Mouse (Mus musculus): ENCODE measurements around the gene Fyn.

Fyn gene

DNA sequence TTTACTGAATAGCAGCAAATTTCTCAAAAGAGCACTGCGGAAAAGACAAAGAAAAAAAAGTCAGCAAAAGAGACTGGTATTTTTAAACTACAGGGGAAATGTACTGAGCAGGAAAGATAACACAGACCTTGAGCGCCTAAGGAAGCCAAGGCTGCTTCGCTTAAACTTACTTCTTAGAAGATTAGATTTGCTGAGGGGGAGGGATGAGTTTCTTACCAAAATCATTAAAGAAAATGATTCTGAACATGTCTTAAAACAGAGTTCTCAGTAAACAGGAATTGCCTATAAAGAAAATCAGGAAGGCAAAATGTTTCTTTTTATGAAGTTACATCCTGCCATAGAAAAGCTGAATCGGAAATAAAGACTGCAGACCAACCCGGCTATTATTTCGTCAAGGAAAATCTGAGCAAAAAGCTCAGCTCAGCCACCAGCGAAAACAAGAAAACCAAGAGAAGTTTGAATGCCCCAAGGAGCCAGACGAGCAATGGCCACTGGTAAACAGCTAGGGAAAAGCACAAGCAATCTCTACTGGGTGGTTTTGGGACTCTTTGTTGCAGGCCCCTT is at the start of gene Fyn:
Gene Fyn, plus strand, starts transcription at position 284 of the 564 bp plus-strand sequence.
- DNase-seq (ENCODE audit: low spot score): no peak

GRCm38 (mm10) chr10:39320798-39321622 is 47.6 kb upstream of the Fyn start:
- no peak for DNase-seq (ENCODE audit: low spot score)

- no peak for DNase-seq (ENCODE audit: low spot score)
These were observed 47.1 kb upstream of the Fyn start for GRCm38 (mm10) chr10:39321623-39321985.

DNA sequence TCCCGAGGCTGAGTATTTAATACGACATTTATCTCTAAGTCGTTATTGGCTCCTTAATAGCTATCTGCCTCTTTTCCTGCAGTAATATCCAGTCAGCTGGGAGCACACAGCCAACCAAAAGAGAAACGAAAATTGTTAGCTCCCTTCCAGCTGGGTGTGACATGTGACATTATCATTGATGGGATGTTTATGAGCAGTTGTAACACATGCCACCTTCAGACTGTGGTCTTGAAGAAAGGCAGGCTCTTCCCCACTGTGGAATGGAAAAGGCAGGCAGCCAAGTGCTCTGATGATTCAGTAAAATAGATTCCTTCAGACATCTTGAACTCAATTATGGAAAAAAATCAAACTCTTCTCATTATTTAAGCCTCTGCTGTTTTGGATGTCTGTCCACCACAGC is 46.5 kb upstream of the Fyn start:
- DNase-seq (ENCODE audit: low spot score): peak; percentile 12

DNA sequence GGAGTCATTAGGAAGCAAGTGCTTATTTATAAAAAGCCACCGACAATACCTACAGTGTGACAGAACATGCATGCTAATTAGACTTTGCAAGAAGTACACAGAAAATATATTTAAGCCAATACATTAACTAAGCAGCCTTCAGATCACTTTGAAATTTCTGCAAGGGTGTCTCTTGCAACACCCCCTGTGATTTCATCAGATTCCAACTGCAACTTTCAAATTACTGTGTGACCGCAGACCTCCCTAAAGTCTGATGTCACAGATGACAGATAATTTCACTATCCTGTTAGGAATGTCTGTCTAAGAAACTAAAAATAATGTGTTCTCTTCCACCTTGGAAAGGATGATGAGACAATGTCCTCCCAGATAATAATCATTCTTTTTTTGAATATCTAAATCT is 44.4 kb upstream of the Fyn start:
- DNase-seq (ENCODE audit: low spot score): no peak

GRCm38 (mm10) chr10:39328661-39329060 is 40.0 kb upstream of the Fyn start:
- DNase-seq (ENCODE audit: low spot score): no peak

DNA sequence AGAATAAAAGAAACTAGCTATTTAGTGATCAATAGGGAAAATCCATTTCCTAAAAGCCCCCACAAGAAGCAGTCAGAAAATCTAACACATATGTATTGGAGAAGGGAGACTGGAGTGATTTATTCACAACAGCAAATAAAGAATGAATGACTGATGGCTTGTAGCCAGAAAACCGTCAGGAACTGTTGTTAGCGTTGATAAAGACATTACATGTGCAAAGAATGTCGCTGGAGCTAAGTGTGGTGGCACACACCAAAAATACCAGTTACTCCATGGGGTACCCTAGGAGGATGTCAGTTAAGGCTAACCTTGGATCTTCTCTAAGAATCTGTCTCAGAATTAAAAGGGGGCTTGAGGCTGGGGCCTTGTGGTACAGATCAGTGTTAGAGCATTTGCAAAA is 34.3 kb upstream of the Fyn start:
- DNase-seq (ENCODE audit: low spot score): no peak

- no peak for DNase-seq (ENCODE audit: low spot score)
These were observed 32.8 kb upstream of the Fyn start for GRCm38 (mm10) chr10:39335880-39336279.

- no peak for DNase-seq (ENCODE audit: low spot score)
These were observed 29.3 kb upstream of the Fyn start for GRCm38 (mm10) chr10:39339189-39339968.

DNA sequence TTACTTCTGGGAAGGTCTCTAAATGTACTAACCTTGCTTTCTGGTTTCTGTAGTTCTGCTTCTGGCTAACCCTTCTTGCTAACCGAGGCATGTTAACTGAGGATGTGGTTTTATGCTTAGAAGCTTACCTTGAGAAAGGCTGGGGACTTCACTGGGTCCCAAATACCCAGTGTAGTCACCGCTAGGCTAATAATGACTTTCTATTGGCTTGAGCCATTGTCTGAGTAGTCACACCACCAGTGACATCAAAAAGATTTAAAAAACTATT is 28.8 kb upstream of the Fyn start:
- DNase-seq (ENCODE audit: low spot score): no peak

GRCm38 (mm10) chr10:39343551-39343950 is 25.1 kb upstream of the Fyn start:
- DNase-seq (ENCODE audit: low spot score): no peak

DNA sequence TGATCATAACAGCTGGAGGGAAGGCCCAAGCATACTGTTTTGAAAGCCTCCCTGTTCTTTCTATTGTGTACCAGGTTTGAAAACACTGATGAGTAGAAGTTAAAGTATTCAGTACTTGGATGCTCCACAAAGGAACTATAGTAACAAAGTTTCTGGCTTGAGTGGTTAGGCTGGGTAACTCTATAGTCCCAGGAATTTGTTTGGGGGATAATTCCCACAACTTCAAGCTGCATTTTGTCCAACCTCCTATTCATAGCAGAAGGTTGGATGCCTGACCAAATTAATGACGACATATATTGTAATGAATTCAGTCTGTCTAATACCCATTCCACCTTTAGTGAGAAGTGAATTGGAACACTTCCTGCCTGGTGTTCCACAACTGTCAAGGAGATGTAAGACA is 22.7 kb upstream of the Fyn start:
- no peak for DNase-seq (ENCODE audit: low spot score)

GRCm38 (mm10) chr10:39349781-39350364 is 18.8 kb upstream of the Fyn start:
- DNase-seq (ENCODE audit: low spot score): no peak

GRCm38 (mm10) chr10:39364196-39364595 is 4.5 kb upstream of the Fyn start:
- DNase-seq (ENCODE audit: low spot score): no peak

DNA sequence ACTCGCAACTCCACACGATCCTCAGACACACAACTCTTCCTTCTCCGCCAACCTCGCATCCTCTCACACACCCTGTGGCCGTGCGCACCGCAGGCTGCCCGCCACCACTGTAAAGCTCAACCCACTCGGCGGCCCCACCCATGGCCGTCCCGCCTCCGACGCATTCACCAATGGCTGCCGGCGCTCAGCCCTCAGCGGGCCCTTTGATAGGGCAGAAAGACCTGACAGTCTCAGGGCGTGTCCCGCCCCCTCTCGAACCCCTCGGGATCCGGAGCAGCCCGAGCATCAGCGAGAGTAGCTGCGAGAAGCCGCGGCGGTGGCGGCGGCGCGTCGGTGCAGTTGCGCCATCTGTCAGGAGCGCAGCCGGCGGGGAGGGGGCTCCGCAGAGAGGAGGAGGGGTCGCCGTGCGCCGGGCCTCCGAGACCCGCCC is 862 bp downstream of the Fyn start:
- DNase-seq (ENCODE audit: low spot score): peak; percentile 93

GRCm38 (mm10) chr10:39369977-39370785 is 1.5 kb downstream of the Fyn start:
- no peak for DNase-seq (ENCODE audit: low spot score)

DNA sequence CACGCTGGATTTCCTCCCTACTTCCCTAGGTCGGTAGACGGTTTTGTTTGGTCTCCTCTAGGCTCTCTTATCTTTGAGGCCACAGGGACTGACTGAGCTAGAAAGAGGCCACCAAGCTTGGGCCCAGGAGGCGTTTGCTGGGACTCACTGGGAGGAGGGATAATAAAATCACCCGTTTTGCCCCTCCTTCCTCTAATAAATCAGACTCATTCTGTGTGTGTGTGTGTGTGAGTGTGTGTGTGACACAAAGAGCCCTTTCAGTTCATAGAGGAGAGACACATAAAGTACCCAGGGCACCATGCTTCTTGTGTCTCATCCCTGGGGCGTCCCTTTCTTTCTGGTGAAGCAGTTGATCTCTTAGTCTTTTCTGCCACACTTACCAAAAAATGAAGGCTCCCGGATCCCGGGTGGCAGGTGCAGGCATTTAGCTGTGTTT is 2.1 kb downstream of the Fyn start:
- no peak for DNase-seq (ENCODE audit: low spot score)

GRCm38 (mm10) chr10:39371467-39371866 is 2.8 kb downstream of the Fyn start:
- no peak for DNase-seq (ENCODE audit: low spot score)

DNA sequence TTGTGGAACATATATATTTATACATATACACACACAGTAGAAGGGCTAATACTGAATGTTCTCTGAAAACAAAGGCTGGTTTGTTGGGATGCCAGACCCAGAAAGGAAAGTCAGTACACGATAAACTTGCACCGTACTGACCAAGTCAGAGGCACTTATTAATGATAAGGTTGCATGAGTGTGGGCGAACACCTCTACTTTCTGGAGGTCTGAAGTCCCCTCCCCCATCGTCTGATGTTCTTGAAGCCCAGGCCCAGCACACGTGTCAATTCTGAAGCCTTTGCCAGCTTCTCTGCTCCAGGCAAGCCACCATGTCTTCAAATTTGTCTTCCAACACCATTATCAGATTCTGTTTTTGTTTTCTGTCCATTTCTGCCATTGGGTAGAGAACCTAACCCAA is 3.3 kb downstream of the Fyn start:
- DNase-seq (ENCODE audit: low spot score): no peak

- no peak for DNase-seq (ENCODE audit: low spot score)
These were observed 8.0 kb downstream of the Fyn start for GRCm38 (mm10) chr10:39376676-39377075.

DNA sequence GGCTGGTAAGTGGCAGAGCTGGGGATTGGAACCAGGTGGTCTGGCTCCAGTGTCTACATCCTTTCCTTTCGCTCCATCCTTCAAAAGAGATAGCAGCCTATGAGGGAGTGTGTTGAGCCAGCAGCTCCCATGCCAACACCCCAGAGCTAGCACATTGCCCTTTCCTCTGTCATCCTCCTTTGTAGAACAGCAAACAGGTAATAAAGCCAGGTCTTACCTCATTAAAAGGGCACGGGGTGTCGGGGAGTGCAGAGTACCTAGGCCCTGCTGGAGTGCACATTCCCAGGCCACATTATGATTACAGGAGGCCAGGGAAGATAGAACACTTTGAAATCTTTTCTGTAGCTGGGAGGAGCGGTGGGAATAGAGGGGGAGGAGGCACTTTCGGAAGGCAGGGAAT is 8.6 kb downstream of the Fyn start:
- DNase-seq (ENCODE audit: low spot score): no peak

DNA sequence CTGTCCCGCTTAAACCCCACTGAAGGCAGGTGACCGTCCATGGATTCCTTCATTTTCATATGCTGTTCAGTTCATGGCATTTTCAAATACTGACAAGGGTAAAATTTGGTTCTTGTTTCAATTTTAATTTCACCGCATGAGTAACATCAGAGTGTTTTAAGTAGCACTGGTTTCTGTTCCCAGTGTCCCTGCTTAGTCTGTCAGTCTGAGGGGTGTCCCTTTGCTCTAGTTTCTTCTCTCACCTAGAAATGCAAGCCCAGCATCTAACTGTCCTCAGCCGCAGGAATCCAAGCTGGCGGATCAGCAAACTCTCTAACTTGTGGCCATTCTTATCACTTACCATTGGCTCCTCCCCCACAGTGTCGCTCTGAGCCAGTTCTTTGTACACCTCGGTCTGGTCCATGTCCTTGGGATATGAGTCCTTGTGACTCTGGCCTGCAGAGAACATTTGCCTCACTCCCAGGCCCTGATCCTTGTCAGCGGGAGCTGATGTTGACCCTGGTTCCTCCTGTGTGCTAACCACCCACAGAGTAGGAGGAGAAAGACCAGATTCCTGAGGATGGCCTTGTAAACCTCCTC is 9.5 kb downstream of the Fyn start:
- DNase-seq (ENCODE audit: low spot score): no peak

Data from urinary bladder, postnatal 14 days (tissue).